Comparison of ENCODE assay signal across 8 mouse cellular contexts in genomic region chr15:82339150-82339549, GRCm38 (mm10). TPM values are rescaled to one million over a fixed set of nuclear protein-coding genes. Genes with fewer than 3 reads are reported as not detected.
DNase-seq lines count a peak whose midpoint lies in the region; ATAC-seq and TF ChIP-seq lines count a peak whose summit lies in the region.

No protein-coding gene starts in this region.

- H3K4me1 ChIP-seq in erythroblast, embryonic 14.5 days (ENCODE audit: control insufficient read depth), result peaks cover 79% of the 10 kb centered on the region
- peaks cover 8% of the 10 kb centered on the region for H3K4me1 ChIP-seq in spleen, adult 2 months (ENCODE audit: control insufficient read depth, insufficient read depth, insufficient read length)
- peaks cover 51% of the 10 kb centered on the region for H3K4me1 ChIP-seq in limb, embryonic 15.5 days
- peaks cover 49% of the 10 kb centered on the region for H3K4me1 ChIP-seq in stomach, embryonic 16.5 days (ENCODE audit: control insufficient read depth, insufficient read depth, low read length)

- ATAC-seq in erythroblast, adult 5-6 weeks (replicated peaks; ENCODE audit: low FRiP score, poor library complexity, severe bottlenecking), result no peak
- no peak for ATAC-seq in limb, embryonic 15.5 days (ENCODE audit: insufficient number of reproducible peaks, low FRiP score, low TSS enrichment, low read depth)
- no peak for ATAC-seq in stomach, embryonic 16.5 days (ENCODE audit: insufficient read depth, low FRiP score)

- WGBS in spleen, adult 2 months, result 55% methylated on average over 10 of the region's 10 CpGs
- 56% methylated on average over 10 of the region's 10 CpGs for WGBS in limb, embryonic 15.5 days
- 51% methylated on average over 10 of the region's 10 CpGs for WGBS in stomach, embryonic 16.5 days

- H3K27ac ChIP-seq in spleen, adult 2 months (ENCODE audit: insufficient read depth, low read length), result no peak overlapping the region
- H3K27ac ChIP-seq in limb, embryonic 15.5 days, result peak overlapping the region; percentile 70; the same call in 1 of the 2 replicates
- H3K27ac ChIP-seq in stomach, embryonic 16.5 days (ENCODE audit: low read length), result peak overlapping the region; percentile 20; the same call in 1 of the 2 replicates

- peaks cover 2% of the 10 kb centered on the region; the same call in 1 of the 2 replicates for H3K9me3 ChIP-seq in erythroblast, embryonic 14.5 days (ENCODE audit: control insufficient read depth, low read length)
- H3K9me3 ChIP-seq in limb, embryonic 15.5 days, result no peaks in the 10 kb centered on the region
- no peaks in the 10 kb centered on the region for H3K9me3 ChIP-seq in stomach, embryonic 16.5 days (replicated peaks; ENCODE audit: control insufficient read depth, low read length)

- peak overlapping the region; percentile 91 for H3K4me3 ChIP-seq in erythroblast, embryonic 14.5 days (replicated peaks)
- H3K4me3 ChIP-seq in spleen, adult 2 months (ENCODE audit: extremely low read depth, insufficient read depth, insufficient read length), result peak overlapping the region; percentile 73; the same call in 1 of the 2 replicates
- peak overlapping the region; percentile 60 for H3K4me3 ChIP-seq in limb, embryonic 15.5 days
- peak overlapping the region; percentile 67 for H3K4me3 ChIP-seq in stomach, embryonic 16.5 days (replicated peaks; ENCODE audit: low read length)

- DNase-seq in spleen, adult 2 months (ENCODE audit: low read depth in 1 of 2, low spot score in 2 of 2), result no peak
- DNase-seq in spleen, adult 12 weeks (ENCODE audit: low spot score), result no peak
- DNase-seq in adrenal gland, postnatal 14 days, result no peak
- no peak for DNase-seq in right cerebral cortex, adult 18-20 months

- H3K27me3 ChIP-seq in erythroblast, embryonic 14.5 days (ENCODE audit: control insufficient read depth), result no peaks in the 10 kb centered on the region
- no peaks in the 10 kb centered on the region for H3K27me3 ChIP-seq in spleen, adult 2 months (ENCODE audit: control insufficient read depth, insufficient read depth, low read length)
- H3K27me3 ChIP-seq in limb, embryonic 15.5 days, result no peaks in the 10 kb centered on the region
- no peaks in the 10 kb centered on the region for H3K27me3 ChIP-seq in stomach, embryonic 16.5 days (ENCODE audit: control insufficient read depth, insufficient read depth, low read length)

- H3K9ac ChIP-seq in limb, embryonic 15.5 days, result no peak overlapping the region
- H3K9ac ChIP-seq in stomach, embryonic 16.5 days (ENCODE audit: low read length), result peak overlapping the region; percentile 78

- no peak for TF ChIP-seq CTCF in spleen, adult 2 months (IDR thresholded peaks at IDR 0.05; ENCODE audit: extremely low read depth, insufficient read depth, insufficient read length, insufficient replicate concordance)

- no peak for TF ChIP-seq POLR2A in spleen, adult 2 months (IDR thresholded peaks at IDR 0.05; ENCODE audit: low read depth, low read length)

- peak overlapping the region; percentile 62 for H3K4me2 ChIP-seq in limb, embryonic 15.5 days
- peak overlapping the region; percentile 79 for H3K4me2 ChIP-seq in stomach, embryonic 16.5 days (ENCODE audit: low read depth, low read length)

- peaks cover 54% of the 10 kb centered on the region for H3K36me3 ChIP-seq in erythroblast, embryonic 14.5 days (ENCODE audit: control insufficient read depth)
- peaks cover 13% of the 10 kb centered on the region for H3K36me3 ChIP-seq in spleen, adult 2 months (ENCODE audit: control insufficient read depth, insufficient read depth, low read length)
- peaks cover 37% of the 10 kb centered on the region for H3K36me3 ChIP-seq in limb, embryonic 15.5 days
- 0 out of 2 replicates have a peak, but pooled peaks cover 7% of the 10 kb centered on the region for H3K36me3 ChIP-seq in stomach, embryonic 16.5 days (ENCODE audit: control insufficient read depth, insufficient read depth, low read length)

RNA-seq across cellular contexts. Expression of gene Smdt1, which starts 0.4 kb away (rescaled TPM):
- polyA plus RNA-seq in erythroblast, embryonic 14.5 days (2012), result 17.6 and 17.8 TPM in 2 replicates
- 91.5 and 150 TPM in 2 replicates for total RNA-seq in erythroblast, adult 5-6 weeks (2015; ENCODE audit: low replicate concordance)
- total RNA-seq in erythroblast, adult 5-6 weeks (2017; ENCODE audit: low replicate concordance), result 42.7 and 69.4 TPM in 2 replicates
- polyA plus RNA-seq in spleen, adult 2 months (2012; rRNA removed), result 106 and 148 TPM in 2 replicates
- 262 and 273 TPM in 2 replicates for polyA plus RNA-seq in limb, embryonic 15.5 days (2015; fragmentation: Nextera tagmentation; extraction: Ambion mirVana)
- 278 and 284 TPM in 2 replicates for polyA plus RNA-seq in stomach, embryonic 16.5 days (2015; fragmentation: Nextera tagmentation; extraction: Ambion mirVana)
- 177 and 179 TPM in 2 replicates for total RNA-seq in adrenal gland, postnatal 14 days (2021)

RNA-seq across cellular contexts. Expression of gene Pheta2, which starts 0.4 kb away (rescaled TPM):
- polyA plus RNA-seq in erythroblast, embryonic 14.5 days (2012), result 1.8 and 2.3 TPM in 2 replicates
- total RNA-seq in erythroblast, adult 5-6 weeks (2015; ENCODE audit: low replicate concordance), result 22.7 and 44.9 TPM in 2 replicates
- 79.0 and 86.0 TPM in 2 replicates for total RNA-seq in erythroblast, adult 5-6 weeks (2017; ENCODE audit: low replicate concordance)
- polyA plus RNA-seq in spleen, adult 2 months (2012; rRNA removed), result 5.1 and 5.5 TPM in 2 replicates
- 22.9 and 25.0 TPM in 2 replicates for polyA plus RNA-seq in limb, embryonic 15.5 days (2015; fragmentation: Nextera tagmentation; extraction: Ambion mirVana)
- 17.5 and 18.3 TPM in 2 replicates for polyA plus RNA-seq in stomach, embryonic 16.5 days (2015; fragmentation: Nextera tagmentation; extraction: Ambion mirVana)
- total RNA-seq in adrenal gland, postnatal 14 days (2021), result 1.8 and 2.1 TPM in 2 replicates

RNA-seq across cellular contexts. Expression of gene Naga, which starts 0.4 kb away (rescaled TPM):
- polyA plus RNA-seq in erythroblast, embryonic 14.5 days (2012), result 17.6 and 23.0 TPM in 2 replicates
- total RNA-seq in erythroblast, adult 5-6 weeks (2015; ENCODE audit: low replicate concordance), result 49.5 and 74.2 TPM in 2 replicates
- 22.7 and 56.3 TPM in 2 replicates for total RNA-seq in erythroblast, adult 5-6 weeks (2017; ENCODE audit: low replicate concordance)
- polyA plus RNA-seq in spleen, adult 2 months (2012; rRNA removed), result 121 and 123 TPM in 2 replicates
- polyA plus RNA-seq in limb, embryonic 15.5 days (2015; fragmentation: Nextera tagmentation; extraction: Ambion mirVana), result 56.6 and 62.5 TPM in 2 replicates
- 99.0 and 116 TPM in 2 replicates for polyA plus RNA-seq in stomach, embryonic 16.5 days (2015; fragmentation: Nextera tagmentation; extraction: Ambion mirVana)
- total RNA-seq in adrenal gland, postnatal 14 days (2021), result 59.5 and 62.1 TPM in 2 replicates

RNA-seq across cellular contexts. Expression of gene Ndufa6, which starts 15.0 kb away (rescaled TPM):
- polyA plus RNA-seq in erythroblast, embryonic 14.5 days (2012), result 28.3 and 30.8 TPM in 2 replicates
- total RNA-seq in erythroblast, adult 5-6 weeks (2015; ENCODE audit: low replicate concordance), result 34.2 and 88.6 TPM in 2 replicates
- 55.3 and 85.6 TPM in 2 replicates for total RNA-seq in erythroblast, adult 5-6 weeks (2017; ENCODE audit: low replicate concordance)
- polyA plus RNA-seq in spleen, adult 2 months (2012; rRNA removed), result 95.8 and 162 TPM in 2 replicates
- 261 and 281 TPM in 2 replicates for polyA plus RNA-seq in limb, embryonic 15.5 days (2015; fragmentation: Nextera tagmentation; extraction: Ambion mirVana)
- 352 and 428 TPM in 2 replicates for polyA plus RNA-seq in stomach, embryonic 16.5 days (2015; fragmentation: Nextera tagmentation; extraction: Ambion mirVana)
- total RNA-seq in adrenal gland, postnatal 14 days (2021), result 659 and 675 TPM in 2 replicates

RNA-seq across cellular contexts. Expression of gene Wbp2nl, which starts 40.4 kb away (rescaled TPM):
- not detected in 2 replicates for polyA plus RNA-seq in erythroblast, embryonic 14.5 days (2012)
- total RNA-seq in erythroblast, adult 5-6 weeks (2015; ENCODE audit: low replicate concordance), result not detected in 2 replicates
- not detected in 2 replicates for total RNA-seq in erythroblast, adult 5-6 weeks (2017; ENCODE audit: low replicate concordance)
- 0.07 TPM in 1 of 2 replicates, not detected in the other for polyA plus RNA-seq in spleen, adult 2 months (2012; rRNA removed)
- 0.10 and 0.12 TPM in 2 replicates for polyA plus RNA-seq in limb, embryonic 15.5 days (2015; fragmentation: Nextera tagmentation; extraction: Ambion mirVana)
- 0.09 and 0.26 TPM in 2 replicates for polyA plus RNA-seq in stomach, embryonic 16.5 days (2015; fragmentation: Nextera tagmentation; extraction: Ambion mirVana)
- not detected in 2 replicates for total RNA-seq in adrenal gland, postnatal 14 days (2021)
